Mouse (Mus musculus) cerebellum, adult 9-11 months (tissue): ENCODE data around the gene Cby3.
A peak's percentile ranks its signal among the peaks of the same experiment; 100 is the strongest.

Experiments used
- DNase-seq: peaks from one replicate; pipeline ENCODE4 v3.0.0; 2022

Cby3 gene

GRCm38 (mm10) chr11:50391272-50391960 lies 37.2 kb downstream of the Cby3 start:
- DNase-seq: no peak

GRCm38 (mm10) chr11:50393306-50393705 lies 39.0 kb downstream of the Cby3 start:
- DNase-seq: no peak

- DNase-seq: no peak
Measured at GRCm38 (mm10) chr11:50394731-50395130, 40.5 kb downstream of the Cby3 start.

GRCm38 (mm10) chr11:50396766-50397307 lies 42.6 kb downstream of the Cby3 start:
- no peak for DNase-seq

GRCm38 (mm10) chr11:50397316-50397715 lies 43.1 kb downstream of the Cby3 start:
- DNase-seq: no peak

- no peak for DNase-seq
Measured at GRCm38 (mm10) chr11:50398803-50399202, 44.5 kb downstream of the Cby3 start.

- DNase-seq: no peak
Measured at GRCm38 (mm10) chr11:50402481-50402880, 48.2 kb downstream of the Cby3 start.

- peak; percentile 40 for DNase-seq
Measured at GRCm38 (mm10) chr11:50403367-50404014, 49.2 kb downstream of the Cby3 start.

- DNase-seq: no peak
Measured at GRCm38 (mm10) chr11:50407235-50407634, 53.0 kb downstream of the Cby3 start.
